Mouse (Mus musculus): ENCODE measurements around the gene Cpxm2.

GRCm38 (mm10) chr7:132128687-132129086, 25.9 kb downstream of the Cpxm2 start:
- TF ChIP-seq CTCF (IDR thresholded peaks at IDR 0.05) (no peak), EP300 (IDR thresholded peaks at IDR 0.05) (no peak)

Measured in lung, postnatal 0 days (tissue).